Mouse (Mus musculus): ENCODE results near the gene Gpr152.

The Gpr152 gene

GRCm38 (mm10) chr19:4175368-4175947, 35.9 kb downstream of the Gpr152 start, which contains the start of gene Carns1:
Carns1 (minus strand) TSS chr19:4175479.
- H3K27me3 ChIP-seq (ENCODE audit: control insufficient read depth, insufficient read depth, low read length, poor library complexity, severe bottlenecking) = no peaks in the 10 kb centered on the region
- peaks cover 13% of the 10 kb centered on the region for H3K36me3 ChIP-seq (ENCODE audit: control insufficient read depth, insufficient read depth, low read length, poor library complexity, severe bottlenecking)
- no peak for DNase-seq (ENCODE audit: low read depth, low spot score)

- peaks cover 34% of the 10 kb centered on the region for H3K36me3 ChIP-seq (ENCODE audit: control insufficient read depth, insufficient read depth, low read length, poor library complexity, severe bottlenecking)
- no peak for DNase-seq (ENCODE audit: low read depth, low spot score)
- no peaks in the 10 kb centered on the region for H3K27me3 ChIP-seq (ENCODE audit: control insufficient read depth, insufficient read depth, low read length, poor library complexity, severe bottlenecking)
These were observed 40.8 kb downstream of the Gpr152 start for GRCm38 (mm10) chr19:4180411-4180810.

- Histone ChIP-seq H3K36me3 (ENCODE audit: control insufficient read depth, insufficient read depth, low read length, poor library complexity, severe bottlenecking) (peaks cover 36% of the 10 kb centered on the region), H3K27me3 (ENCODE audit: control insufficient read depth, insufficient read depth, low read length, poor library complexity, severe bottlenecking) (no peaks in the 10 kb centered on the region)
- peak; percentile 91 for DNase-seq (ENCODE audit: low read depth, low spot score)
These were observed 42.3 kb downstream of the Gpr152 start for GRCm38 (mm10) chr19:4181892-4182291.

- Histone ChIP-seq H3K36me3 (ENCODE audit: control insufficient read depth, insufficient read depth, low read length, poor library complexity, severe bottlenecking) (peaks cover 39% of the 10 kb centered on the region), H3K27me3 (ENCODE audit: control insufficient read depth, insufficient read depth, low read length, poor library complexity, severe bottlenecking) (no peaks in the 10 kb centered on the region)
- no peak for DNase-seq (ENCODE audit: low read depth, low spot score)
These were observed 44.1 kb downstream of the Gpr152 start for GRCm38 (mm10) chr19:4183689-4184088.

GRCm38 (mm10) chr19:4184976-4185975, 45.7 kb downstream of the Gpr152 start:
- H3K36me3 ChIP-seq (ENCODE audit: control insufficient read depth, insufficient read depth, low read length, poor library complexity, severe bottlenecking) = peaks cover 42% of the 10 kb centered on the region
- peak; percentile 78 for DNase-seq (ENCODE audit: low read depth, low spot score)
- no peaks in the 10 kb centered on the region for H3K27me3 ChIP-seq (ENCODE audit: control insufficient read depth, insufficient read depth, low read length, poor library complexity, severe bottlenecking)

GRCm38 (mm10) chr19:4187303-4187702, 47.7 kb downstream of the Gpr152 start:
- DNase-seq (ENCODE audit: low read depth, low spot score) = no peak
- H3K27me3 ChIP-seq (ENCODE audit: control insufficient read depth, insufficient read depth, low read length, poor library complexity, severe bottlenecking) = no peaks in the 10 kb centered on the region
- H3K36me3 ChIP-seq (ENCODE audit: control insufficient read depth, insufficient read depth, low read length, poor library complexity, severe bottlenecking) = peaks cover 41% of the 10 kb centered on the region

GRCm38 (mm10) chr19:4189051-4189620, 49.5 kb downstream of the Gpr152 start:
- H3K36me3 ChIP-seq (ENCODE audit: control insufficient read depth, insufficient read depth, low read length, poor library complexity, severe bottlenecking) = peaks cover 32% of the 10 kb centered on the region
- no peaks in the 10 kb centered on the region for H3K27me3 ChIP-seq (ENCODE audit: control insufficient read depth, insufficient read depth, low read length, poor library complexity, severe bottlenecking)
- DNase-seq (ENCODE audit: low read depth, low spot score) = no peak

GRCm38 (mm10) chr19:4190831-4191334, 51.3 kb downstream of the Gpr152 start, which contains the start of gene Tbc1d10c:
Tbc1d10c (minus strand) TSS chr19:4191284.
- no peaks in the 10 kb centered on the region for H3K27me3 ChIP-seq (ENCODE audit: control insufficient read depth, insufficient read depth, low read length, poor library complexity, severe bottlenecking)
- peak; percentile 90 for DNase-seq (ENCODE audit: low read depth, low spot score)

GRCm38 (mm10) chr19:4191528-4192250, 52.1 kb downstream of the Gpr152 start, which contains the start of gene Ppp1ca:
Ppp1ca (plus strand) TSS chr19:4192065.
- Histone ChIP-seq H3K36me3 (ENCODE audit: control insufficient read depth, insufficient read depth, low read length, poor library complexity, severe bottlenecking) (peaks cover 33% of the 10 kb centered on the region), H3K27me3 (ENCODE audit: control insufficient read depth, insufficient read depth, low read length, poor library complexity, severe bottlenecking) (no peaks in the 10 kb centered on the region)
- peak; percentile 97 for DNase-seq (ENCODE audit: low read depth, low spot score)

More at GRCm38 (mm10) chr19:4190831-4191334, 51.3 kb downstream of the Gpr152 start, which contains the start of gene Tbc1d10c:
- peaks cover 33% of the 10 kb centered on the region for H3K36me3 ChIP-seq (ENCODE audit: control insufficient read depth, insufficient read depth, low read length, poor library complexity, severe bottlenecking)

- Histone ChIP-seq H3K36me3 (ENCODE audit: control insufficient read depth, insufficient read depth, low read length, poor library complexity, severe bottlenecking) (peaks cover 31% of the 10 kb centered on the region), H3K27me3 (ENCODE audit: control insufficient read depth, insufficient read depth, low read length, poor library complexity, severe bottlenecking) (no peaks in the 10 kb centered on the region)
- DNase-seq (ENCODE audit: low read depth, low spot score) = no peak
These were observed 52.8 kb downstream of the Gpr152 start for GRCm38 (mm10) chr19:4192251-4192985.

- Histone ChIP-seq H3K36me3 (ENCODE audit: control insufficient read depth, insufficient read depth, low read length, poor library complexity, severe bottlenecking) (peaks cover 30% of the 10 kb centered on the region), H3K27me3 (ENCODE audit: control insufficient read depth, insufficient read depth, low read length, poor library complexity, severe bottlenecking) (no peaks in the 10 kb centered on the region)
- DNase-seq (ENCODE audit: low read depth, low spot score) = no peak
These were observed 53.5 kb downstream of the Gpr152 start for GRCm38 (mm10) chr19:4193129-4193528.

- Histone ChIP-seq H3K36me3 (ENCODE audit: control insufficient read depth, insufficient read depth, low read length, poor library complexity, severe bottlenecking) (peaks cover 28% of the 10 kb centered on the region), H3K27me3 (ENCODE audit: control insufficient read depth, insufficient read depth, low read length, poor library complexity, severe bottlenecking) (no peaks in the 10 kb centered on the region)
- no peak for DNase-seq (ENCODE audit: low read depth, low spot score)
These were observed 54.6 kb downstream of the Gpr152 start for GRCm38 (mm10) chr19:4194021-4194724.

All from splenic B cell, adult 2 months (primary cell).